Mouse (Mus musculus) forebrain, embryonic 10.5 days (tissue): ENCODE results near the gene Gadd45a. TPM values are rescaled to one million over a fixed set of nuclear protein-coding genes. Genes with fewer than 3 reads are reported as not detected.

Source experiments
- DNase-seq: peaks from one replicate; pipeline ENCODE4 v3.0.0-alpha.2; 2017; ENCODE audit warnings: low spot score; ENCODE audit errors: extremely low spot score
- H3K27ac ChIP-seq: fragments of 300-500 bp; sonication (generic); 2 replicates; pipeline ENCODE4 v1.5.1; 2016; ENCODE audit warnings: mild to moderate bottlenecking
- H3K27me3 ChIP-seq: fragments of 300-500 bp; sonication (generic); 2 replicates; pipeline ENCODE4 v1.6.1; 2016; ENCODE audit warnings: mild to moderate bottlenecking; ENCODE audit not compliant: poor library complexity, severe bottlenecking
- H3K36me3 ChIP-seq: fragments of 300-500 bp; sonication (generic); replicated peaks from 2 replicates; pipeline ENCODE4 v1.6.1; 2016; ENCODE audit warnings: mild to moderate bottlenecking, moderate library complexity
- H3K4me1 ChIP-seq: fragments of 300-500 bp; sonication (generic); 2 replicates; pipeline ENCODE4 v1.6.1; 2016
- H3K4me3 ChIP-seq: fragments of 300-500 bp; sonication (generic); 2 replicates; pipeline ENCODE4 v1.5.1; 2016; ENCODE audit warnings: mild to moderate bottlenecking, moderate library complexity
- H3K9me3 ChIP-seq: fragments of 300-500 bp; sonication (generic); 2 replicates; pipeline ENCODE4 v1.6.1; 2016; ENCODE audit warnings: mild to moderate bottlenecking, moderate library complexity
- WGBS: fragments of 180-500 bp; shearing (Covaris S2); methylation state at CpG from one replicate; pipeline ENCODE4 v1.1.7; 2016; 5-methylcytosine and 5-hydroxymethylcytosine counted together
- polyA plus RNA-seq: library from polyadenylated mRNA; unstranded; fragments of >200 nt; fragmentation: Nextera tagmentation; extraction: Ambion mirVana; gene quantifications from 2 replicates; pipeline ENCODE4 v1.2.1, GENCODE M21; 2016

The Gadd45a gene
- polyA plus RNA-seq, 1 experiment from 2014 or later, result 22.9 TPM

DNA sequence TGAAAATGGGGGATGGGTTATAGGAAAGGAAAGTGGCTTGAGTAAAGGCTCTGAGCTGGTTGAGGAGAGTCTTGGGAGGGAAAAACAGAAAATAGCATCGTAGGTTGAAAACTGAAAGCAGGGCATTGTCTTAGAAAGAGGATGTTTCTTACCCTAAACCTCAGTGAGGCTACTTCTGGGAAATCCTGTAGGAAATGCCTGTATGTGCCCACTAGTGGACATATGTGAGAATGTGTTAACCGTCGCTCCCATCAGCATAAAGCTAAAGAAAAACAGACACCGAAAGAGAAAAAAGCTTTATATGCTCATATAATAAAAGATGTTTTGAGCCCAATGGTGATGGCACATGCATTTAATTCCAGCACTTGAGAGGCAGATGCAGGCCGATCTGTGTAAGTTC lies 22.8 kb upstream of the Gadd45a start:
- Histone ChIP-seq H3K9me3 (no peaks in the 10 kb centered on the region), H3K4me1 (no peaks in the 10 kb centered on the region), H3K27me3 (no peaks in the 10 kb centered on the region), H3K36me3 (no peaks in the 10 kb centered on the region), H3K4me3 (no peak overlapping the region), H3K27ac (no peak overlapping the region)
- DNase-seq, result no peak
- 91% methylated on average over 5 of the region's 5 CpGs for WGBS

- H3K36me3 ChIP-seq, result no peaks in the 10 kb centered on the region
- WGBS, result 90% methylated on average over 7 of the region's 7 CpGs
- no peak overlapping the region for H3K4me3 ChIP-seq
- no peak overlapping the region for H3K27ac ChIP-seq
- DNase-seq, result no peak
- no peaks in the 10 kb centered on the region for H3K9me3 ChIP-seq
- no peaks in the 10 kb centered on the region for H3K4me1 ChIP-seq
- no peaks in the 10 kb centered on the region for H3K27me3 ChIP-seq
Observed at GRCm38 (mm10) chr6:67057991-67058696, 20.9 kb upstream of the Gadd45a start.

DNA sequence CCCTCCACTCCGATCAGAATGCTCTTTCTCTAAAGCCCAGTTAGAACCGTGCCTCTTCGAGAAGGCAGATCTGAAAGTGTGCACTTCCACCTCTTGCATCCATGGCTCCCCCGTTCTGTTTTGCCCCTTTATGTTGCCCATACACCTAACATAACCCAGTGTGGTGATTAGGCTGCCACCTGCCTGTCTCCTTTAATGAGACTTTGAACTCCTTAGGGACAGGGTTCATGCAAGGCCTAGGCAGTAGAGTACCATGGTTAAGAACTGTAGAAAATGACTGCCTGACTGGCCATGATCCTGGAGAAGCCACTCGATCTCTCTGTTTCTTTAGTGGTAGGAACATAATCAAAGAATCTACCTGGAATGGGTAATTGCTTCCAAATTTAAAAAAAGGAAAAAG lies 20.3 kb upstream of the Gadd45a start:
- DNase-seq, result no peak
- Histone ChIP-seq H3K27ac (no peak overlapping the region), H3K4me1 (no peaks in the 10 kb centered on the region), H3K27me3 (no peaks in the 10 kb centered on the region), H3K36me3 (no peaks in the 10 kb centered on the region), H3K9me3 (no peaks in the 10 kb centered on the region), H3K4me3 (no peak overlapping the region)
- WGBS, result 92% methylated on average over 5 of the region's 5 CpGs

DNA sequence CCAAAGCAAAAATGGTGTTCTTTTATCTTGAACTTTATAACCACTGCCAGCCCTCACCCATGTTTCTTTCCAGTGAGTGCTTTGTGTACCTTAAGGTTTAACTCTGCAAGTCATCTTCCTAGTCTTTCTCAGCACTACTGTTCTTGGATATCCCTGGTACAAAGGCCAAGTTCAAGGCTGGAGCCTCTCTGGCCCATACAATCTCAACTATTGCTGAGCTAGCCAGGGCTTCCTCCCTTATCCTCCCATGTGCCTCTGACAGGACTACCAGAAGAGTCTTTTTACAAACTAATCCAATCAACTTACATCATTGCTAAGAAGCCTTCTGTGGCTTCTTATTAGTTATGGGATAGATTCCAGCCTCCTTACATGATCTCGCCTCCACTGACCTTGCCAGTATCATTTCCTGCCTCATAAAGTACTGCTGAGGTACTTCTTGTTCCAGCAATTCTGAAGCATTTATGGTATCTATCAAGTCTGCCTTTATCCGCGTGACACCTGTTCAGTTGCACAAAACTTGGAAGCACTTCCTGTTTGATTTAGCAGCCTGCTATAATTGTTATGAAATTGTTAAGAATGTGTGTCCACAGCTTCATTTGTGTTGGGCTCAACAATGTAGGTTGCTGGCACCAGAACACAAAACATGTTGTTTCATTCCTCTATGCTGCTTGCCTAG lies 19.8 kb upstream of the Gadd45a start:
- 81% methylated on average over 3 of the region's 3 CpGs for WGBS
- no peak overlapping the region for H3K4me3 ChIP-seq

DNA sequence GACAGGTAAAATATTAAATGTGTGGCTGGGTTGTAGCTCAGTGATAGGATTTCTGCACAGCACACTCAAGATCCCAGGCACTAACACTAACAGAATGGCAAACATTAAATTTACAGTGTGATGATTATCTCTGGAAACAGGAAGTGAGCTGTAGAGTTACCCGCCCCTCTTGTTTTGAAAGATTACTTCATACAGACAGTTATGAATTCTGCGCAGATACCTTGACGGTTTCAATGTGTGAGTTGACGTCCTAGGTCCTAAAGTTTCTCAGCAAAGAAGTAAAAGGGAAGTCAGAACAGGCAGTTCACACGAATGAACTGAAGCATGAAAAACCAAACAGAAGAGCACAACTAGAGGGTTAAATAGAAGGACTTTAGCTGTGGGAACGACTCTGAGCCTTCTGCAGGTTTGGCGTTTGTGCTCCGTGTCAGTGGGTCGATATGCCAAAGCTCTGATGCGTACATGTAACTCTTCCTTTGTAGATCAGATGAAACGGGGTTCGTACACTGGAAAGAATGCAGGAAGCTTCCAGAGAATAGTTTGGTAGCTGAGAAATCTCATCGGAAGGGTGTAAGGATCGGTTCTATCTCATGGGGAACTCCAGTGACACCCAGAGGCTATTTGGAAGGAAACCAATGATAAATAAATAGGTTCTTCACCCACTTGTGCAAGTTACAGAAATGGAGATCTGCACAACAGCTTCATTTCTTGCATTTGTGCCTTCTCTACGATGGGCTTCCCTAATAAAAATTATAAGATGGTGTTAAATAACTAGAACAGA lies 19.0 kb upstream of the Gadd45a start:
- 86% methylated on average over 15 of the region's 15 CpGs for WGBS
- DNase-seq, result no peak
- H3K27me3 ChIP-seq, result no peaks in the 10 kb centered on the region

More for the DNA sequence above, 19.8 kb upstream of the Gadd45a start:
- no peaks in the 10 kb centered on the region for H3K4me1 ChIP-seq
- H3K36me3 ChIP-seq, result no peaks in the 10 kb centered on the region
- H3K27me3 ChIP-seq, result no peaks in the 10 kb centered on the region
- no peak overlapping the region for H3K27ac ChIP-seq
- H3K9me3 ChIP-seq, result no peaks in the 10 kb centered on the region
- DNase-seq, result no peak

GRCm38 (mm10) chr6:67050063-67050462 lies 12.8 kb upstream of the Gadd45a start:
- H3K27me3 ChIP-seq, result no peaks in the 10 kb centered on the region
- H3K4me1 ChIP-seq, result peaks cover 12% of the 10 kb centered on the region
- H3K4me3 ChIP-seq, result no peak overlapping the region
- no peaks in the 10 kb centered on the region for H3K36me3 ChIP-seq
- 79% methylated on average over 1 of the region's 1 CpGs for WGBS
- DNase-seq, result no peak
- H3K9me3 ChIP-seq, result no peaks in the 10 kb centered on the region
- H3K27ac ChIP-seq, result no peak overlapping the region

More for the DNA sequence above, 19.0 kb upstream of the Gadd45a start:
- H3K4me3 ChIP-seq, result no peak overlapping the region
- H3K27ac ChIP-seq, result no peak overlapping the region
- H3K36me3 ChIP-seq, result no peaks in the 10 kb centered on the region
- H3K4me1 ChIP-seq, result no peaks in the 10 kb centered on the region
- no peaks in the 10 kb centered on the region for H3K9me3 ChIP-seq

- Histone ChIP-seq H3K27ac (no peak overlapping the region), H3K4me1 (peaks cover 12% of the 10 kb centered on the region), H3K9me3 (no peaks in the 10 kb centered on the region), H3K36me3 (no peaks in the 10 kb centered on the region), H3K4me3 (no peak overlapping the region), H3K27me3 (no peaks in the 10 kb centered on the region)
- no peak for DNase-seq
- WGBS, result 68% methylated on average over 2 of the region's 2 CpGs
Observed at GRCm38 (mm10) chr6:67049695-67050038, 12.4 kb upstream of the Gadd45a start.

GRCm38 (mm10) chr6:67048880-67049694 lies 11.8 kb upstream of the Gadd45a start:
- H3K27ac ChIP-seq, result no peak overlapping the region
- no peaks in the 10 kb centered on the region for H3K9me3 ChIP-seq
- DNase-seq, result no peak
- H3K4me1 ChIP-seq, result peaks cover 12% of the 10 kb centered on the region
- WGBS, result 68% methylated on average over 7 of the region's 7 CpGs
- H3K27me3 ChIP-seq, result no peaks in the 10 kb centered on the region
- H3K4me3 ChIP-seq, result no peak overlapping the region
- H3K36me3 ChIP-seq, result no peaks in the 10 kb centered on the region

DNA sequence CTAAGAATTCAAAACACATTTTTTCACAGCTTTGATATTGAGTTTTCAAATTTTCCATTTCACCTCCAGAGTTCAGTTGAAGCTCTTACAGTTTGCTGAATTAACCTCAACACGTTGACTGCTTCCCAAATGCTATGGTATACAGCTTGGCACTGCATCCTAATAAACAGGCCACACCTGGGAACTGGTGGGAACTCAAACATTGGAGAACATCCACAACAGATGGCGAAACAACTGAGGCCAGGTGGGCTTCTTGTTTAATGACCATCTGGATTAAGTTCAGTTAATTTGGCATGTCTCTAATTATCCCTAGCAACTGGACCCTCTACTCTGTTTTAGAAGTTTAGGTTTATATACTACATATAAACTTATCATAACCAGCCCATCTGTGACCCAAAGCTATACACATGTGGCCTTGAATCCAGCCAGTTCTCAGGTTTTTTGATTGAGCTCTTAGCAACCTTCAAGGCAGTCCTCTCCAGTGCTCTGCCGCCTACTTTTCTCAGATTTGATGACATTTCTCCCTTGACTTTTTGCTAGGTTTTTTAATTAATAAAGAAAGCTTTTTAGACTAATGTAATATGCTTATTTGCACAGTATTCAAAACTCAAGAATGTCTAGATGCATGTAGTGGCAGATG lies 10.9 kb upstream of the Gadd45a start:
- H3K27ac ChIP-seq, result no peak overlapping the region
- no peaks in the 10 kb centered on the region for H3K27me3 ChIP-seq
- H3K36me3 ChIP-seq, result no peaks in the 10 kb centered on the region
- no peak overlapping the region for H3K4me3 ChIP-seq
- 78% methylated on average over 3 of the region's 3 CpGs for WGBS
- H3K9me3 ChIP-seq, result no peaks in the 10 kb centered on the region
- no peak for DNase-seq
- peaks cover 12% of the 10 kb centered on the region for H3K4me1 ChIP-seq

GRCm38 (mm10) chr6:67046937-67047336 lies 9.7 kb upstream of the Gadd45a start:
- WGBS, result 81% methylated on average over 3 of the region's 3 CpGs
- H3K4me1 ChIP-seq, result peaks cover 12% of the 10 kb centered on the region
- H3K4me3 ChIP-seq, result no peak overlapping the region
- no peaks in the 10 kb centered on the region for H3K36me3 ChIP-seq
- no peaks in the 10 kb centered on the region for H3K9me3 ChIP-seq
- H3K27me3 ChIP-seq, result no peaks in the 10 kb centered on the region
- H3K27ac ChIP-seq, result no peak overlapping the region
- no peak for DNase-seq

DNA sequence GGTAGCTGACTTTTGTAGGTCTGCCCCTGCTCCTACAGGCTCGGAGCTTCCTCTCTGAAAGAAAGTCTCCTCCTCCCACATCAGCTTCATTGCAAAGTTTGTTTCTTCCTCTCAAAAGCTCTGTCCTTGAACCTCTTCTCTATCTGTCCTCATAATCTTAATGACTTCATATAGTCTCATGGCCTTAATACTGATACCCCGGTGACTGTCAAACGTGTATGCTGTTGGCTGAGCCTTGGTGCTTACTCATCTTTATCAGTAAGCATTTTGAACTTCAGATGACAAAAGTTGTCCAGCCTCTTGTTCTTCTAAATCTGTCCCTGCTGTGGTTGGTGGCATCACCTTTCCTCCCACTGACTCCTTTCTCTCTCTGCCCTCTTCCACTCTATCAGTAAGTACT lies 8.2 kb upstream of the Gadd45a start:
- 91% methylated on average over 3 of the region's 3 CpGs for WGBS

DNA sequence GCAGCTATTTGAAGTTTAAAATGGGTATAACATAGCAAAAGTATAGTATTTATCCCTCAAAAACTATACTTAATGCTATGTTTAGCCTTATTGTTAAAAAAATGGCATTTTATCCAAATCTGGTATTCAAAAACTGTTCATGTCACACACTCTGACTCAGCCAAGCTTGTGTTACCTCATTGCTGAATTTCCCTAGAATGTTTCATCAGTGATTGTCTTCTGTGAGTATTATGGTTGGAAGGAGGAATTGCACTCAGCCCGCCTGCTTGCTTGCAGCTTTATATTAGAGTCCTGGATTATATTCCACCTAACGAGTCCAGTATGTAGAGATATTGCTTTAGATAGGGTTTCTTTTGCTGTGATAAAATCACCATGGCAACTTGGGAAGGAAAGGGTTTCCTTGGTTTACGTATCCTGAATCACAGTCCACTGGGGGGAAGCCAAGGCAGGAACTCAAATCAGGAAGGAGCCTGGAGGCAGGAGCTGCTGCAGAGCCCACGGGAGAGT lies 3.7 kb upstream of the Gadd45a start:
- Histone ChIP-seq H3K9me3 (no peaks in the 10 kb centered on the region), H3K27ac (no peak overlapping the region), H3K4me3 (no peak overlapping the region), H3K36me3 (no peaks in the 10 kb centered on the region), H3K4me1 (peaks cover 8% of the 10 kb centered on the region), H3K27me3 (no peaks in the 10 kb centered on the region)
- 62% methylated on average over 4 of the region's 4 CpGs for WGBS
- no peak for DNase-seq

More for the DNA sequence above, 8.2 kb upstream of the Gadd45a start:
- H3K36me3 ChIP-seq, result no peaks in the 10 kb centered on the region
- no peak overlapping the region for H3K27ac ChIP-seq
- H3K27me3 ChIP-seq, result no peaks in the 10 kb centered on the region
- H3K4me1 ChIP-seq, result peaks cover 12% of the 10 kb centered on the region
- no peak for DNase-seq
- no peaks in the 10 kb centered on the region for H3K9me3 ChIP-seq
- no peak overlapping the region for H3K4me3 ChIP-seq
